ENCODE assay signal across 18 mouse cellular contexts in the genomic region with DNA sequence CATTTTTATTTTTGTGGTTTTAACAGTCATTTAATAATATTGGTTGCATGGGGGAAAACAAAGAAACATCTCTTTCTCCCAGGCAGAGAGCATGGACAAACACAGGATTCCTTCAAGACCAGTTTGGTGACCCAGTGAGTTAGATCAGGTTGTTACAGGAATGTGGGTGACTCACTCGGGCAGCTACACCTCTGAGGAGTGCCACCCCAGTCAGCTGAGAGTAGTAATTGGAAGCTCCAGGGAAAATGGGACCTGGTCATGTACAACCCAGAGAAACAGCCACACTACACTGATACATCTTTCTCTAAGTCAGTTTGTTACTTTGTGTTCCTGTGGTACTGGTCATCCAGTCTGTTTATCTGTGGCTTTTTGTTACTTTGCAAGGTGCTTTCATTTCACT. TPM values are rescaled to one million over a fixed set of nuclear protein-coding genes. Genes with fewer than 3 reads are reported as not detected.
DNase-seq lines count a peak whose midpoint lies in the region; ATAC-seq and TF ChIP-seq lines count a peak whose summit lies in the region.
"Had no signal": no experiment of that assay in that cellular context is flagged by ENCODE, and none has a peak within 500 bp of the region (broad histone marks: within the 10 kb centered on the region; RNA-seq: fewer than 3 reads in every experiment).

No protein-coding gene starts in this region.

- H3K27me3 ChIP-seq in lung, postnatal 0 days (replicated peaks; ENCODE audit: insufficient read depth, low read length): no peaks in the 10 kb centered on the region
- no peaks in the 10 kb centered on the region for H3K27me3 ChIP-seq in Patski
- no peaks in the 10 kb centered on the region for H3K27me3 ChIP-seq in hindbrain, embryonic 16.5 days (replicated peaks; ENCODE audit: control insufficient read depth, insufficient read depth, low read length)
- H3K27me3 ChIP-seq: forebrain, embryonic 13.5 days; heart, embryonic 13.5 days; hindbrain, embryonic 15.5 days had no signal

- no peak for TF ChIP-seq CTCF in lung, postnatal 0 days (IDR thresholded peaks at IDR 0.05)
- no peak for TF ChIP-seq CTCF in Patski (IDR thresholded peaks at IDR 0.05)

- POLR2A ChIA-PET in Patski (lab: Charles Lee): no interaction called here

- WGBS in lung, postnatal 0 days: 54% methylated on average over 1 of the region's 1 CpGs
- 77% methylated on average over 1 of the region's 1 CpGs for WGBS in hindbrain, embryonic 16.5 days

- H3K9ac ChIP-seq in lung, postnatal 0 days (replicated peaks; ENCODE audit: low read depth): no peak overlapping the region
- no peak overlapping the region for H3K9ac ChIP-seq in hindbrain, embryonic 16.5 days (ENCODE audit: low read depth, low read length)
- H3K9ac ChIP-seq: forebrain, embryonic 13.5 days; heart, embryonic 13.5 days; hindbrain, embryonic 15.5 days had no signal

- no peaks in the 10 kb centered on the region for H3K4me1 ChIP-seq in lung, postnatal 0 days (ENCODE audit: insufficient read depth, low read depth, low read length)
- no peaks in the 10 kb centered on the region for H3K4me1 ChIP-seq in hindbrain, embryonic 16.5 days (ENCODE audit: control insufficient read depth, insufficient read depth, low read depth, low read length)
- H3K4me1 ChIP-seq: hindbrain, embryonic 15.5 days had no signal

- no peak overlapping the region for H3K4me3 ChIP-seq in lung, postnatal 0 days (ENCODE audit: low read depth, low read length)
- no peak overlapping the region for H3K4me3 ChIP-seq in hindbrain, embryonic 16.5 days (ENCODE audit: low read length)
- H3K4me3 ChIP-seq: embryonic facial prominence, embryonic 10.5 days; forebrain, embryonic 13.5 days; heart, embryonic 13.5 days; hindbrain, embryonic 15.5 days had no signal

- ATAC-seq in lung, postnatal 0 days: peak; percentile 77
- peak; percentile 76 for ATAC-seq in Patski
- no peak for ATAC-seq in hindbrain, embryonic 16.5 days
- ATAC-seq: forebrain, embryonic 13.5 days; inflammation-experienced regulatory T-cells, adult 6 months had no signal

- no peak for TF ChIP-seq EP300 in lung, postnatal 0 days (IDR thresholded peaks at IDR 0.05)

- CTCF ChIA-PET in Patski (lab: Charles Lee): interaction anchor here (1.2 kb wide), 1 partner anchor 13 kb away, joined by 4 read pairs; no protein-coding TSS in a partner anchor

- in situ Hi-C loops in Patski (cut with MboI; ENCODE audit: low pct_unique_long_range_greater_than_20kb): no loop called here

- no peak overlapping the region for H3K4me2 ChIP-seq in lung, postnatal 0 days (replicated peaks; ENCODE audit: low read depth, low read length)
- no peak overlapping the region for H3K4me2 ChIP-seq in hindbrain, embryonic 16.5 days (ENCODE audit: low read length)
- H3K4me2 ChIP-seq: forebrain, embryonic 13.5 days; heart, embryonic 13.5 days; hindbrain, embryonic 15.5 days had no signal

- H3K36me3 ChIP-seq in lung, postnatal 0 days (ENCODE audit: insufficient read depth, low read length): no peaks in the 10 kb centered on the region
- no peaks in the 10 kb centered on the region for H3K36me3 ChIP-seq in hindbrain, embryonic 16.5 days (ENCODE audit: control insufficient read depth, insufficient read depth, low read length)
- H3K36me3 ChIP-seq: heart, embryonic 13.5 days; hindbrain, embryonic 15.5 days had no signal

- DNase-seq in lung, postnatal 0 days (ENCODE audit: low spot score): peak; percentile 71
- no peak for DNase-seq in lung, postnatal 14 days
- peak; percentile 42 for DNase-seq in urinary bladder, postnatal 14 days (ENCODE audit: low spot score)
- DNase-seq in urinary bladder, postnatal 4 days (ENCODE audit: low spot score in 2 of 2): no peak
- peak; percentile 22 for DNase-seq in Patski (ENCODE audit: low read depth, low spot score)
- no peak for DNase-seq in right cerebral cortex, adult 2 months (ENCODE audit: low spot score in 2 of 2)
- DNase-seq: adrenal gland, adult 2 months; adrenal gland, postnatal 25 days; cerebellum, adult 2 months; cerebellum, postnatal 10 days; gastrocnemius, postnatal 36 days; heart, postnatal 36 days had no signal

- H3K27ac ChIP-seq in lung, postnatal 0 days (ENCODE audit: low read length): no peak overlapping the region
- H3K27ac ChIP-seq in hindbrain, embryonic 16.5 days (ENCODE audit: low read depth, low read length): no peak overlapping the region
- H3K27ac ChIP-seq: embryonic facial prominence, embryonic 10.5 days; forebrain, embryonic 13.5 days; heart, embryonic 13.5 days; hindbrain, embryonic 15.5 days had no signal

- H3K9me3 ChIP-seq in lung, postnatal 0 days (ENCODE audit: low read length): no peaks in the 10 kb centered on the region
- H3K9me3 ChIP-seq in hindbrain, embryonic 16.5 days (ENCODE audit: control insufficient read depth, low read length): no peaks in the 10 kb centered on the region
- H3K9me3 ChIP-seq: embryonic facial prominence, embryonic 10.5 days; forebrain, embryonic 13.5 days; heart, embryonic 13.5 days; hindbrain, embryonic 15.5 days had no signal

RNA-seq across cellular contexts. Expression of a gene that starts 40.3 kb away (rescaled TPM):
- 6.7 and 8.4 TPM in 2 replicates for polyA plus RNA-seq in lung, postnatal 0 days (2015; fragmentation: Nextera tagmentation; extraction: Ambion mirVana)
- polyA plus RNA-seq in Patski (2021): 18.6 TPM
- polyA plus RNA-seq in hindbrain, embryonic 16.5 days (2015; fragmentation: Nextera tagmentation; extraction: Ambion mirVana): 9.6 and 11.0 TPM in 2 replicates

Comparison
In these comparisons a context has a peak if more than half of its experiments do, and no peak if none do; other contexts are left out.
1. DNase-seq: peak in lung, postnatal 0 days (single experiment), urinary bladder, postnatal 14 days (single experiment) and Patski (single experiment); none in lung, postnatal 14 days (single experiment), urinary bladder, postnatal 4 days (0 of 2) and right cerebral cortex, adult 2 months (0 of 2).